Mouse (Mus musculus): ENCODE measurements at regions not wholly inside any gene's neighbourhood (a gene's known extent, or its start where the extent isn't known, plus 50 kb on each side); places are given as distances from the start of the nearest gene placed in this dataset.

GRCm38 (mm10) chr12:29409336-29410055, 118.7 kb upstream of the Myt1l start:
- TF ChIP-seq CTCF (IDR thresholded peaks at IDR 0.05; ENCODE audit: low read depth, low read length) (no peak), POLR2A (IDR thresholded peaks at IDR 0.05; ENCODE audit: extremely low read depth, insufficient read depth, low read length) (no peak)

Data from liver, adult 2 months (tissue).